Mouse (Mus musculus) stomach, embryonic 16.5 days (tissue): Measurements from ENCODE around the gene Ubr7. TPM values are rescaled to one million over a fixed set of nuclear protein-coding genes. Genes with fewer than 3 reads are reported as not detected.

ENCODE experiments used
- ATAC-seq: fragments of 200-750 bp; cut with Nextera tagmentation; 2 replicates; pipeline ENCODE4 v1.8.0; 2017; ENCODE audit warnings: moderate number of reproducible peaks, moderate TSS enrichment; ENCODE audit not compliant: insufficient read depth, low FRiP score
- H3K27ac ChIP-seq: fragments of 300-500 bp; sonication (generic); 2 replicates; pipeline ENCODE4 v1.5.1; 2014; ENCODE audit warnings: low read length
- H3K27me3 ChIP-seq: fragments of 300-500 bp; sonication (generic); 2 replicates; pipeline ENCODE4 v1.6.1; 2014; ENCODE audit warnings: low read length, control low read depth, mixed read lengths; ENCODE audit not compliant: control insufficient read depth, insufficient read depth
- H3K36me3 ChIP-seq: fragments of 300-500 bp; sonication (generic); 2 replicates; pipeline ENCODE4 v1.6.1; 2014; ENCODE audit warnings: low read length; ENCODE audit not compliant: control insufficient read depth, insufficient read depth
- H3K4me1 ChIP-seq: fragments of 300-500 bp; sonication (generic); 2 replicates; pipeline ENCODE4 v1.6.1; 2014; ENCODE audit warnings: low read length, control low read depth, mixed read lengths; ENCODE audit not compliant: control insufficient read depth, insufficient read depth
- H3K4me2 ChIP-seq: fragments of 300-500 bp; sonication (generic); 2 replicates; pipeline ENCODE4 v1.6.1; 2014; ENCODE audit warnings: low read depth, low read length, mixed read lengths
- H3K4me3 ChIP-seq: fragments of 300-500 bp; sonication (generic); replicated peaks from 2 replicates; pipeline ENCODE4 v1.5.1; 2014; ENCODE audit warnings: mild to moderate bottlenecking, low read length
- H3K9ac ChIP-seq: fragments of 300-500 bp; sonication (generic); 2 replicates; pipeline ENCODE4 v1.6.1; 2014; ENCODE audit warnings: low read length
- H3K9me3 ChIP-seq: fragments of 300-500 bp; sonication (generic); replicated peaks from 2 replicates; pipeline ENCODE4 v1.6.1; 2016; ENCODE audit warnings: low read length, control low read depth; ENCODE audit not compliant: control insufficient read depth
- WGBS: fragments of 180-500 bp; shearing (Covaris S2); extraction: QIAGEN DNeasy Blood & Tissue Kit; methylation state at CpG from one replicate; pipeline ENCODE4 v1.1.7; 2014; 5-methylcytosine and 5-hydroxymethylcytosine counted together
- polyA plus RNA-seq: library from polyadenylated mRNA; unstranded; fragments of >200 nt; fragmentation: Nextera tagmentation; extraction: Ambion mirVana; gene quantifications from 2 replicates; pipeline ENCODE4 v1.2.1, GENCODE M21; 2015

The Ubr7 gene
- polyA plus RNA-seq, 1 experiment from 2014 or later: 34.7 TPM

DNA sequence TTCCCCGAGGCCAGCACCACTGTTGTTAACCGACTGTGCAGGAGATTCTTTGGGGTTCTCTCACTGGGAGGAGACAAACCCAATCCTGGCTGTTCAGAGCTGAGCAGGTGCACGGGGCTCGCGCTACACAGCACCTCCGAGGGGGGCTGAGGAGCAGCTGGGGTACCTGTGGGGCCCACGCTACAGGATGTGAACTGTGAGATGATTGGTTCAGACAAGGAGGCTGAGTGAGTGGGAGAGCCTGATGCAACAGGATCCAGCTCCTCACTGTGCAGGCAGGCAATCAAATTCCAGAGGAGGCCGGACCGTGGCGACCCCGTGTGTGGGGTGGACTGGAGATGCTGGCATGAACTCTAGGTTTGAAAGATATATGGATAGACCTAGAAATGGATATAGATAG, 35.3 kb upstream of the Ubr7 start:
- WGBS: 51% methylated on average over 11 of the region's 11 CpGs
- Histone ChIP-seq H3K27me3 (no peaks in the 10 kb centered on the region), H3K27ac (no peak overlapping the region), H3K36me3 (no peaks in the 10 kb centered on the region), H3K9ac (no peak overlapping the region), H3K4me1 (peaks cover 3% of the 10 kb centered on the region; the same call in 1 of the 2 replicates), H3K4me2 (no peak overlapping the region), H3K4me3 (no peak overlapping the region), H3K9me3 (no peaks in the 10 kb centered on the region)
- ATAC-seq: no peak

DNA sequence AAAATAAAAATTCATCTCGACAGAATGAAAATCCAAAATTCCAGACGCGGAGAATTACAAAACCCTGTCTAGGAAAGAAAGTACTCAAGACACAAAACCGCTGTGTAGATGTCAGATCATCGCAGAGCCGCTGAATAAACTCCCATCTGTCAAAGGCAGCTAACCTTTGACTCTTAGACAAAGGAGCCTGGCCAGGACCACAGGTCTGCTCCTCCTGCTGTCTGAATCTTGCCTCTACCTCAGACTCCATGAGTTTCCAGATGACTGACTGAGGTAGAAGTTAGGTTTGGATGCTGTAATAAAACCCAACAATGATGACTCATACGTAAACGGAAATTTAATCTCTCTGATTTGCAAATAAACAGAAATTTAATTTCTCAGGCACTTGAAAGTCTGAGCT, 34.8 kb upstream of the Ubr7 start:
- no peak overlapping the region for H3K4me2 ChIP-seq
- H3K27ac ChIP-seq: no peak overlapping the region
- H3K4me3 ChIP-seq: no peak overlapping the region
- H3K9me3 ChIP-seq: no peaks in the 10 kb centered on the region
- ATAC-seq: no peak
- H3K4me1 ChIP-seq: peaks cover 3% of the 10 kb centered on the region; the same call in 1 of the 2 replicates
- H3K9ac ChIP-seq: no peak overlapping the region
- 58% methylated on average over 8 of the region's 8 CpGs for WGBS
- H3K36me3 ChIP-seq: no peaks in the 10 kb centered on the region
- no peaks in the 10 kb centered on the region for H3K27me3 ChIP-seq

DNA sequence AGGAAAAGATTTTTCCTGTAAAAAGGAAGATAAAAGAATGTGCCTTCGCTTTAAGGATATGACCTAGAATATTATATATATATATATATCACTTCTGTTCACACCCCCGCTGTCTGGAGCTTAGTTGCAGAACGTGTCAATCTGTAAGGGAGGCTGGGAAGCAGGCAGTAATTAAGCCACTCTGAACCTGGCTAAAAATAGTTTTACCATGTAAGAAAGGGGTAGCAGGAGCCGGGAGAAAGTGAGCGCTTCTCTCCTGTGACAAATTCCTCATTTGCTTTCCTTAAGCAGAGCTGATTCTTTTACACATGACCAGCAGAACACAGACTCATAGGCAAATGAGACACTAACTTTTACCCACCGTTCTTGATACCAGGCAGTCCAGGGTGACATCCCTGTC, 33.9 kb upstream of the Ubr7 start:
- H3K27ac ChIP-seq: no peak overlapping the region
- no peaks in the 10 kb centered on the region for H3K27me3 ChIP-seq
- no peak overlapping the region for H3K4me2 ChIP-seq
- peaks cover 3% of the 10 kb centered on the region; the same call in 1 of the 2 replicates for H3K4me1 ChIP-seq
- H3K9ac ChIP-seq: no peak overlapping the region
- H3K9me3 ChIP-seq: no peaks in the 10 kb centered on the region
- H3K4me3 ChIP-seq: no peak overlapping the region
- WGBS: 64% methylated on average over 6 of the region's 6 CpGs
- no peak for ATAC-seq
- H3K36me3 ChIP-seq: no peaks in the 10 kb centered on the region

DNA sequence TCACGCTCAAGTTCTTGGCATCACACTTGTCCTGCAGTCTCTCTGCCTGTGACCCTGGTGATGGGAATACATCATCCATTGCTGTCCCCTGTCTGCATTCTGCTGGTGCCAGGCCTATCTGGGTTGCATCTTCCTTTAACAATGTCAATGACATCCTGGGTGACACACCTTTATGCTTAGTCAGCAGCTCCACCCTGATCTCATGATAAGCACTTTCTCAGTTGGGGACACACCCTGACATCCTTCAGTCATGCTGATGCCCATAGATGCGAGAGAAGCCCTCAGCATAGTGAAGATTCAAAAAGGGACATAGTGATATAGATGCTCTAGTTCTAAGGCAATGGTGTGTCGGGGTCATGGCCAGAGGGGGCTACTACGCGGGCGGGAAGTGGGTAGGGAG, 32.6 kb upstream of the Ubr7 start:
- 92% methylated on average over 6 of the region's 6 CpGs for WGBS
- H3K27ac ChIP-seq: no peak overlapping the region
- no peaks in the 10 kb centered on the region for H3K36me3 ChIP-seq
- H3K4me1 ChIP-seq: peaks cover 3% of the 10 kb centered on the region; the same call in 1 of the 2 replicates
- H3K27me3 ChIP-seq: no peaks in the 10 kb centered on the region
- no peak overlapping the region for H3K4me3 ChIP-seq
- ATAC-seq: no peak
- H3K9ac ChIP-seq: no peak overlapping the region
- no peak overlapping the region for H3K4me2 ChIP-seq
- H3K9me3 ChIP-seq: no peaks in the 10 kb centered on the region

DNA sequence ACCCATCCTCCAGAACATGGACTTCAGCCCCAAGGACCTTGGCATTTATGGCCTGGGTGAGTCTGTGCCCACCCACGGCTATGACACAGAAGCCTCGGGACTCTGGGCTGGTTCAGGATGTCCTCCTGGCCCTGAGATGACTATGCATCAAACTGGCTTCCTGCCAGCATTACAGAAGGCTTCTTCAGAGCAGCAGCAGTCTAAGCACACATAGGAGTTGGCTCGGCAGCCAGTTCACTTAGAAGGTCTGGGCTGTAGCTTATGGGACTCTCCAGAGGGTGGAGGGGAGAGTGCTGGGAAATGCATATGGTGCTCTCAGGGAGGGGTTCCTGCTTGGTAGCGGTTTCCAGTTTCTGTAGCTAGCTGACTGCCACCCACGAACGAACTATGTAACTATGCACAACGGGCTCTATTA, 32.0 kb upstream of the Ubr7 start:
- H3K36me3 ChIP-seq: no peaks in the 10 kb centered on the region

DNA sequence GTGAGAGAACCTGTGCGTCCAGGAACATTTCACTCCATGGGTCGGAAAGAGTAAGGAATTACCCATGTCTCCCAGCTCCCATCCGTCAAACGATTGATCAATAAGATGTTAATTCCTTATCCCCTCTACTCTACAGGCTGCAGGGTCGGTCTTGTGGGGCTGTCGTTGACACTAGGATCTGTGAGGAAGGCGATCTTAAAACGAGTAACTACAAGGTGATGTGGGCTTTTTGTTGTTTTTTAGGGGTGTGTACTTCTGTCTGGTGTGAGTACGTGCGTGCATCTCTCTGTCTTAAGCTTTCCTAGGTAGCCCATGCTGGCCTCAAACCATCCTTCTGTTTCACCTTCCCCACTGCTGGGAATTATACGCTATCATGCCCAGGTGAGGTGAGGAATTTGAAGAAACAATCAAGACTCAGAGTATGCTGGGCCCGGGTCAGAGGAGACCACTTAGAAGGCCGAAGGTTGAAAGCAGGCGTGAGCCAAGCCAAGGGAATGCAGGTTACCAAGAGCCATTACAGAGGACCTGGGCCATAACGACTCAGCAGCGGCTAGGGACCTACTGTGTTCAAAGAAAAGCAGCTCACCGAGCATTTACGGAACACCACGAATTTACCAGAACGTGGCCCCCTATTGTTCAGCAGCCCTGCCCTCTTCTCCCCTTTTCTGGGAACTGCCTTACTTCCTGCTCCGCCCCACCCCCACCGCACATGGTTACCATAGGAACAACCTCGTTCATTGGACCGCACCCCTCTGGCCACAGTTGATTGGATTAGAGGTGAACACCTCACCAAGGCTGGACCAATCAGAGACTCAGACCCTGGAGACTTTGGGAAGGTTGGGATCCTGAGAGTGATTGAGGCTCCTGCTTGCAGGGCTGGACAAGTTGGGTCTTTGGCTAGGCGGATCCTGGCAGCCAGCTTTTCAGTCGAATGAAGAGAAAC, 27.6 kb upstream of the Ubr7 start:
- H3K27me3 ChIP-seq: no peaks in the 10 kb centered on the region
- peaks cover 11% of the 10 kb centered on the region for H3K4me1 ChIP-seq
- H3K9me3 ChIP-seq: no peaks in the 10 kb centered on the region
- no peak overlapping the region for H3K9ac ChIP-seq
- peak overlapping the region; percentile 95 for H3K27ac ChIP-seq
- H3K4me2 ChIP-seq: peak overlapping the region; percentile 48
- peak; percentile 94 for ATAC-seq
- H3K36me3 ChIP-seq: no peaks in the 10 kb centered on the region
- peak overlapping the region; percentile 8 for H3K4me3 ChIP-seq
- 31% methylated on average over 26 of the region's 26 CpGs for WGBS

More for the DNA sequence above, 32.0 kb upstream of the Ubr7 start:
- H3K9ac ChIP-seq: no peak overlapping the region
- no peak overlapping the region for H3K27ac ChIP-seq
- WGBS: 54% methylated on average over 7 of the region's 7 CpGs
- no peak overlapping the region for H3K4me2 ChIP-seq
- no peak for ATAC-seq
- no peaks in the 10 kb centered on the region for H3K27me3 ChIP-seq
- H3K4me3 ChIP-seq: no peak overlapping the region
- peaks cover 9% of the 10 kb centered on the region for H3K4me1 ChIP-seq
- H3K9me3 ChIP-seq: no peaks in the 10 kb centered on the region

DNA sequence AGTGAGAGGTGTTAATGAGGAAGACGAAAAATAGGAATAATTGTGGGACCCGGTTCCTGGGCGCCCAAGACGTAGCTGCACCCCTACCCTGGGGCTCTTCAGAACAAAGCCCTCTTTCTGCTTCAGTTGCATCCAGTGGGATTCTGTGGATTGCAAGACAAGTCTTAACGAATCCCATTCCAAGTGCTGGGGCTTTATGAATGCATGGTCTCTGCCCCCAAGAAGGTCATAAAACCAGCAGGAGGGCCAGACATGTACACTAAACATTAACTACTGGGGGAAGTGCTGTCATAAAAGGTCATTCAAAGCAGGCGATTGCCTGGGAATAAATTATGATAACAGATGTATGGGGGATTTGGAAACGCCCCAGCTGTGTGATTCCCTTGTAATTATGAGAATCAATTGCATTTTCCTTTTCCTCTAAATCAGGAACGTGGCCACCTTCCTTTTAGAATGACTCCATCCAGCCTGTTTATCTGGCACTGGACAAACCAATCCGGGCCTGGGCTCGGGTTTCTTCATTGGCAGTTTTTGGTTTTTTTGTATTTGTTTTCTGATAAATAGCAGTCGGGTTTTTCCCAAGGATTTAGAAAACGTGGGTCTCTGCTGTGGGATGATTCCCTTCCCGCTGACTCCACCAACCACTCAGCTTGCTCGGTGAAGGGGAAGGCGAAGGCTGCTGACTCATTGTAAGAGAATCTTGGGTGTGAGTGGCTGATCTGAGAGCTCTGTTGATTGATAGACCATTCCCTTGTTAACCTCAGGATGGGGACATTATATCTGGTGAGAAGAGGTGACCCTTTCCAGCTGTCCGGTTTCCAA, 26.8 kb upstream of the Ubr7 start:
- H3K4me1 ChIP-seq: peaks cover 8% of the 10 kb centered on the region
- H3K4me2 ChIP-seq: peak overlapping the region; percentile 48
- H3K9me3 ChIP-seq: no peaks in the 10 kb centered on the region
- 24% methylated on average over 16 of the region's 16 CpGs for WGBS
- no peaks in the 10 kb centered on the region for H3K27me3 ChIP-seq
- peak overlapping the region; percentile 95 for H3K27ac ChIP-seq
- peak overlapping the region; percentile 8; the same call in 1 of the 2 replicates for H3K4me3 ChIP-seq
- no peaks in the 10 kb centered on the region for H3K36me3 ChIP-seq
- peak; percentile 19; the same call in 1 of the 2 replicates for ATAC-seq
- H3K9ac ChIP-seq: no peak overlapping the region

DNA sequence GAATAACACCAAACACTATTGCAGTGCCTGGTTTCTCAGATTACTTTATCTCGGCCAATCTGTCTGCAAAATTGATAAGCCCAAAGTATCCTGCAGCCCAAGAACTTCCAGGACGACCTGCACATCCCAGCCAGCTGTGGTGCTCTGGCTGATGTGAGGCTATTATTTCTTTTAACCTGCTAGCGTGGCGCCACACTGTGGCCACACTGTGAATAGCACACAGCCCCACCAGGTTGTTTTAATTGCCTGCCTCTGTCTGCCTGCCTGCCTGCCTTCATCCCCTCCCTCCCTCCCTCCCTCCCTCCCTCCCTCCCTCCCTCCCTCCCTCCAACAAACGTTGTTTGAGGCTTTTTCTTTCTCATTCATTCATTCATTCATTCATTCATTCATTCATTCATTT, 24.4 kb upstream of the Ubr7 start:
- Histone ChIP-seq H3K4me2 (no peak overlapping the region), H3K9ac (no peak overlapping the region), H3K4me1 (peaks cover 8% of the 10 kb centered on the region), H3K4me3 (no peak overlapping the region), H3K27ac (no peak overlapping the region), H3K27me3 (no peaks in the 10 kb centered on the region), H3K9me3 (no peaks in the 10 kb centered on the region), H3K36me3 (no peaks in the 10 kb centered on the region)
- WGBS: 11% methylated on average over 4 of the region's 5 CpGs
- no peak for ATAC-seq

DNA sequence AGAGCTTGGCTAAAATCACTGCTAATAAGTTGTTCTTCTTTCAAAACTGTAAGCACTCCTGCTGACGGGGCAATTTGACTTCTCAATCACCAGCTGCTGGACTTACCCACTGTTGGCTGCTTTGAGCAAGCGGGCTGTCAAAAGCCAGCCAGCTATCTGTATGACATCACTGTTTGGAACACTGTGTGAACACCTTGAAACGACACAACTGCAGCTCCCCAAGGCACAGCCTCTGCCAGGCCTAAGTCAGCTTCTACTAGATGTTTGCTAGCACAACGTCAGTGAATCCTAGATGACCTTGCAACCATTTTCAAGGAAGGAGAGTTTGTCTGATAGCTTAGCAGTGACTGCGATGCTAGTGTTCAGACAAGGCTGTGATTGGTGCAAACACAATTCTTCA, 18.7 kb upstream of the Ubr7 start:
- 64% methylated on average over 5 of the region's 5 CpGs for WGBS
- Histone ChIP-seq H3K27ac (no peak overlapping the region), H3K4me3 (no peak overlapping the region), H3K4me1 (peaks cover 9% of the 10 kb centered on the region), H3K9me3 (no peaks in the 10 kb centered on the region), H3K9ac (no peak overlapping the region), H3K36me3 (no peaks in the 10 kb centered on the region), H3K4me2 (no peak overlapping the region), H3K27me3 (no peaks in the 10 kb centered on the region)
- no peak for ATAC-seq
